Mouse (Mus musculus) macrophage (primary cell): ENCODE results near the gene Anxa1. TPM values are rescaled to one million over a fixed set of nuclear protein-coding genes. Genes with fewer than 3 reads are reported as not detected.

Source experiments
- H3K27ac ChIP-seq: fragments of 350-480 bp; formaldehyde crosslinking; 2 replicates; pipeline ENCODE4 v1.9.0; 2021
- H3K36me3 ChIP-seq: fragments of 350-480 bp; formaldehyde crosslinking; 2 replicates; pipeline ENCODE4 v1.9.0; 2021; ENCODE audit errors: inconsistent target
- H3K4me3 ChIP-seq: fragments of 350-480 bp; formaldehyde crosslinking; 2 replicates; pipeline ENCODE4 v1.9.0; 2021; ENCODE audit errors: inconsistent target
- H3K79me2 ChIP-seq: fragments of 350-480 bp; formaldehyde crosslinking; 2 replicates; pipeline ENCODE4 v1.9.0; 2021; ENCODE audit errors: inconsistent target
- WGBS: methylation state at CpG from one replicate; pipeline ENCODE4 v1.1.7; 2026; ENCODE audit warnings: inconsistent platforms; ENCODE audit not compliant: missing documents; 5-methylcytosine and 5-hydroxymethylcytosine counted together
- polyA plus RNA-seq: library from polyadenylated mRNA; stranded (reverse); fragments of 250-400 nt; gene quantifications from 3 replicates; pipeline ENCODE4 v1.2.4, GENCODE M21; 2018; ENCODE audit warnings: inconsistent platforms
- total RNA-seq, 78 experiments: library from RNA; depleted of rRNA; stranded (reverse); fragments of 250-400 nt; gene quantifications; 1 replicate in 9 of 78; 2 replicates in 24 of 78; 3 replicates in 43 of 78; 4 replicates in 2 of 78; pipeline ENCODE4 v1.2.4; 2018; ENCODE audit warnings: inconsistent platforms in 56 of 78

The Anxa1 gene
- total RNA-seq (2018; cell fraction: chromatin; rRNA removed) = 1,000 to 10,000 TPM in 1 of 26 experiments, 100 to 1,000 TPM in 19, 10 to 100 TPM in 6; 77.8 to 1,070 (median 425) TPM
- 100 to 1,000 TPM; 223 to 803 (median 487) TPM for total RNA-seq (2018; cell fraction: cytosol; rRNA removed)
- 100 to 1,000 TPM in 23 of 26 experiments, 10 to 100 TPM in 3; 82.2 to 750 (median 270) TPM for total RNA-seq (2018; cell fraction: nucleus; rRNA removed)
- 406 to 1,005 TPM (median 588 TPM) in 3 replicates for polyA plus RNA-seq

GRCm38 (mm10) chr19:20390455-20390994 lies at the start of gene Anxa1:
TSS of gene Anxa1 (minus strand) at chr19:20390944.
- Histone ChIP-seq H3K36me3 (0 out of 2 replicates have a peak, but pooled peaks cover 4% of the 10 kb centered on the region), H3K4me3 (peak within 1 kb of the TSS; percentile 72), H3K79me2 (peaks cover 49% of the 10 kb centered on the region), H3K27ac (peak within 1 kb of the TSS; percentile 83)
- 0% methylated on average over 5 of the region's 5 CpGs for WGBS

- no peak overlapping the region for H3K4me3 ChIP-seq
- H3K27ac ChIP-seq = no peak overlapping the region
- no peaks in the 10 kb centered on the region for H3K36me3 ChIP-seq
- H3K79me2 ChIP-seq = no peaks in the 10 kb centered on the region
- 67% methylated on average over 5 of the region's 5 CpGs for WGBS
These were observed 46.3 kb upstream of the Anxa1 start for GRCm38 (mm10) chr19:20437043-20437442.

GRCm38 (mm10) chr19:20434541-20434940 lies 43.8 kb upstream of the Anxa1 start:
- Histone ChIP-seq H3K36me3 (no peaks in the 10 kb centered on the region), H3K79me2 (no peaks in the 10 kb centered on the region), H3K4me3 (no peak overlapping the region), H3K27ac (no peak overlapping the region)
- WGBS = 15% methylated on average over 3 of the region's 3 CpGs

GRCm38 (mm10) chr19:20433966-20434365 lies 43.2 kb upstream of the Anxa1 start:
- no peaks in the 10 kb centered on the region for H3K36me3 ChIP-seq
- no peaks in the 10 kb centered on the region for H3K79me2 ChIP-seq
- WGBS = 72% methylated on average over 5 of the region's 5 CpGs
- no peak overlapping the region for H3K27ac ChIP-seq
- no peak overlapping the region for H3K4me3 ChIP-seq

- Histone ChIP-seq H3K36me3 (no peaks in the 10 kb centered on the region), H3K27ac (no peak overlapping the region), H3K4me3 (no peak overlapping the region), H3K79me2 (no peaks in the 10 kb centered on the region)
- 99% methylated on average over 12 of the region's 12 CpGs for WGBS
These were observed 35.9 kb upstream of the Anxa1 start for GRCm38 (mm10) chr19:20426443-20427161.

GRCm38 (mm10) chr19:20411276-20411675 lies 20.5 kb upstream of the Anxa1 start:
- WGBS = 100% methylated on average over 3 of the region's 3 CpGs
- H3K79me2 ChIP-seq = no peaks in the 10 kb centered on the region

GRCm38 (mm10) chr19:20409541-20410528 lies 19.1 kb upstream of the Anxa1 start:
- WGBS = 16% methylated on average over 9 of the region's 9 CpGs
- Histone ChIP-seq H3K27ac (peak overlapping the region; percentile 66), H3K4me3 (no peak overlapping the region), H3K79me2 (no peaks in the 10 kb centered on the region), H3K36me3 (no peaks in the 10 kb centered on the region)

More at GRCm38 (mm10) chr19:20411276-20411675, 20.5 kb upstream of the Anxa1 start:
- Histone ChIP-seq H3K36me3 (no peaks in the 10 kb centered on the region), H3K27ac (no peak overlapping the region), H3K4me3 (no peak overlapping the region)

GRCm38 (mm10) chr19:20406475-20406874 lies 15.7 kb upstream of the Anxa1 start:
- Histone ChIP-seq H3K79me2 (no peaks in the 10 kb centered on the region), H3K36me3 (no peaks in the 10 kb centered on the region), H3K27ac (no peak overlapping the region), H3K4me3 (no peak overlapping the region)
- WGBS = 86% methylated on average over 3 of the region's 3 CpGs

- no peak overlapping the region for H3K4me3 ChIP-seq
- 92% methylated on average over 4 of the region's 4 CpGs for whole genome bisulfite sequencing
- H3K36me3 ChIP-seq = no peaks in the 10 kb centered on the region
- H3K79me2 ChIP-seq = no peaks in the 10 kb centered on the region
- no peak overlapping the region for H3K27ac ChIP-seq
These were observed 14.3 kb upstream of the Anxa1 start for GRCm38 (mm10) chr19:20405015-20405414.

GRCm38 (mm10) chr19:20403740-20404139 lies 13.0 kb upstream of the Anxa1 start:
- Histone ChIP-seq H3K4me3 (no peak overlapping the region), H3K27ac (no peak overlapping the region), H3K79me2 (no peaks in the 10 kb centered on the region), H3K36me3 (no peaks in the 10 kb centered on the region)
- 37% methylated on average over 3 of the region's 3 CpGs for WGBS

GRCm38 (mm10) chr19:20403219-20403618 lies 12.5 kb upstream of the Anxa1 start:
- Histone ChIP-seq H3K4me3 (no peak overlapping the region), H3K36me3 (no peaks in the 10 kb centered on the region), H3K79me2 (no peaks in the 10 kb centered on the region), H3K27ac (no peak overlapping the region)
- WGBS = 100% methylated on average over 1 of the region's 1 CpGs

GRCm38 (mm10) chr19:20402516-20403200 lies 11.9 kb upstream of the Anxa1 start:
- H3K36me3 ChIP-seq = no peaks in the 10 kb centered on the region
- H3K79me2 ChIP-seq = no peaks in the 10 kb centered on the region
- H3K27ac ChIP-seq = no peak overlapping the region
- 89% methylated on average over 5 of the region's 5 CpGs for WGBS
- no peak overlapping the region for H3K4me3 ChIP-seq

- Histone ChIP-seq H3K79me2 (no peaks in the 10 kb centered on the region), H3K36me3 (no peaks in the 10 kb centered on the region), H3K4me3 (no peak overlapping the region), H3K27ac (no peak overlapping the region)
- 92% methylated on average over 3 of the region's 3 CpGs for WGBS
These were observed 11.2 kb upstream of the Anxa1 start for GRCm38 (mm10) chr19:20401961-20402360.

- no peak overlapping the region for H3K27ac ChIP-seq
- WGBS = 86% methylated on average over 4 of the region's 4 CpGs
- no peak overlapping the region for H3K4me3 ChIP-seq
- H3K36me3 ChIP-seq = no peaks in the 10 kb centered on the region
- H3K79me2 ChIP-seq = no peaks in the 10 kb centered on the region
These were observed 8.4 kb upstream of the Anxa1 start for GRCm38 (mm10) chr19:20399187-20399586.
